Mouse (Mus musculus): ENCODE data around the gene Stk33. TPM values are rescaled to one million over a fixed set of nuclear protein-coding genes. Genes with fewer than 3 reads are reported as not detected.

The Stk33 gene
- polyA plus RNA-seq, 1 experiment from 2014 or later = 0.49 TPM

DNA sequence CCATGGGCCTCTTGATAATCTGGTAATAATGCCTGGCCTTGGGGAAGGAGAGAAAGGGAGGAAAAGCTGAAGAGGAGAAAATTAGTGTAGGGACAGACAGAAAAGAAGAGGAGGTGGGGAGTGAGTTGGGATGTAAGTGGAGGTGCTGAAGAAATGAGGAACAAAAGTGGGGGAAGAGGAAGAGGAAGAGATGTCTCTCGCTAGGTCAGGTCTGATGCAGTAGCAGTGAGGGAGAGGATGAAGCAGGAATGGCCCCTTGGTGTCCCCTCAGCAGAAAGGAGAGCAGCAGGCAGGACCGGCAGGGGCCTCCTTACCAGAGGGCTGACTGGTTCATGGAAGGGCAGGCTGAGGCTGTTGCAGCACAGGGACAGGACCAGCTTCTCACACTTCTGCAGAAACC, 16.9 kb upstream of the Stk33 start:
- Histone ChIP-seq H3K36me3 (ENCODE audit: control insufficient read depth, insufficient read depth, low read length) (no peaks in the 10 kb centered on the region), H3K4me3 (ENCODE audit: low read length) (no peak overlapping the region), H3K9ac (ENCODE audit: low read depth, low read length) (no peak overlapping the region), H3K27ac (ENCODE audit: low read depth, low read length) (no peak overlapping the region), H3K4me2 (replicated peaks; ENCODE audit: low read depth, low read length) (no peak overlapping the region), H3K4me1 (ENCODE audit: control insufficient read depth, insufficient read depth, low read length) (no peaks in the 10 kb centered on the region), H3K27me3 (ENCODE audit: control insufficient read depth, insufficient read depth, low read length) (no peaks in the 10 kb centered on the region), H3K9me3 (ENCODE audit: control insufficient read depth, low read length) (no peaks in the 10 kb centered on the region)
- no peak for ATAC-seq (ENCODE audit: low FRiP score, low TSS enrichment)
- WGBS = 84% methylated on average over 2 of the region's 2 CpGs

- no peaks in the 10 kb centered on the region for H3K9me3 ChIP-seq (ENCODE audit: control insufficient read depth, low read length)
- H3K27me3 ChIP-seq (ENCODE audit: control insufficient read depth, insufficient read depth, low read length) = no peaks in the 10 kb centered on the region
- H3K9ac ChIP-seq (ENCODE audit: low read depth, low read length) = no peak overlapping the region
- 87% methylated on average over 9 of the region's 9 CpGs for WGBS
- H3K4me3 ChIP-seq (ENCODE audit: low read length) = no peak overlapping the region
- H3K4me1 ChIP-seq (ENCODE audit: control insufficient read depth, insufficient read depth, low read length) = no peaks in the 10 kb centered on the region
- no peak overlapping the region for H3K27ac ChIP-seq (ENCODE audit: low read depth, low read length)
- H3K36me3 ChIP-seq (ENCODE audit: control insufficient read depth, insufficient read depth, low read length) = no peaks in the 10 kb centered on the region
- no peak overlapping the region for H3K4me2 ChIP-seq (replicated peaks; ENCODE audit: low read depth, low read length)
- no peak for ATAC-seq (ENCODE audit: low FRiP score, low TSS enrichment)
These were observed 16.0 kb upstream of the Stk33 start for GRCm38 (mm10) chr7:109454856-109455255.

DNA sequence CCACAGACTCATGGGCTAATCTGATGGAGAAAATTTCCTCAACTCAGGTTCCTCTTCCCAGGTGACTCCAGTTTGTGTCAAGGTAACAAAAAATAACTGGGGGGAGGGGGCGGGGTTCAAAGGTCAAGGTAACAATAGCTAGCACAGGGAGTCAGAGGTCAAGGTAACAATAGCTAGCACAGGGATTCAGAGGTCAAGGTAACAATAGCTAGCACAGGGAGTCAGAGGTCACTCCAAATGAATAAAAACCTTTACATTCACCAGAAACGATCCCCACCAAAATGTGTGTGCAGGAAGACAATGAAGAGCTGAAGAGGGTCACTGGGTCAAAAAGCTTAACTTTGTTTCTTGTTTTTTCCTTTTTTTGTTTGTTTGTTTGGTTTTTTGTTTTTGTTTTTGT, 9.2 kb upstream of the Stk33 start:
- Histone ChIP-seq H3K27ac (ENCODE audit: low read depth, low read length) (no peak overlapping the region), H3K4me1 (ENCODE audit: control insufficient read depth, insufficient read depth, low read length) (no peaks in the 10 kb centered on the region), H3K9ac (ENCODE audit: low read depth, low read length) (no peak overlapping the region), H3K4me3 (ENCODE audit: low read length) (no peak overlapping the region), H3K4me2 (replicated peaks; ENCODE audit: low read depth, low read length) (no peak overlapping the region), H3K36me3 (ENCODE audit: control insufficient read depth, insufficient read depth, low read length) (no peaks in the 10 kb centered on the region), H3K27me3 (ENCODE audit: control insufficient read depth, insufficient read depth, low read length) (no peaks in the 10 kb centered on the region), H3K9me3 (ENCODE audit: control insufficient read depth, low read length) (no peaks in the 10 kb centered on the region)
- no peak for ATAC-seq (ENCODE audit: low FRiP score, low TSS enrichment)
- 82% methylated on average over 2 of the region's 2 CpGs for WGBS

- H3K27me3 ChIP-seq (ENCODE audit: control insufficient read depth, insufficient read depth, low read length) = no peaks in the 10 kb centered on the region
- 10% methylated on average over 6 of the region's 6 CpGs for WGBS
- no peaks in the 10 kb centered on the region for H3K9me3 ChIP-seq (ENCODE audit: control insufficient read depth, low read length)
- H3K9ac ChIP-seq (ENCODE audit: low read depth, low read length) = no peak overlapping the region
- H3K4me2 ChIP-seq (replicated peaks; ENCODE audit: low read depth, low read length) = no peak overlapping the region
- no peaks in the 10 kb centered on the region for H3K36me3 ChIP-seq (ENCODE audit: control insufficient read depth, insufficient read depth, low read length)
- ATAC-seq (ENCODE audit: low FRiP score, low TSS enrichment) = no peak; the same call in 1 of the 2 replicates
- H3K4me3 ChIP-seq (ENCODE audit: low read length) = no peak overlapping the region
- H3K27ac ChIP-seq (ENCODE audit: low read depth, low read length) = no peak overlapping the region
- no peaks in the 10 kb centered on the region for H3K4me1 ChIP-seq (ENCODE audit: control insufficient read depth, insufficient read depth, low read length)
These were observed 6.1 kb upstream of the Stk33 start for GRCm38 (mm10) chr7:109445012-109445411.

DNA sequence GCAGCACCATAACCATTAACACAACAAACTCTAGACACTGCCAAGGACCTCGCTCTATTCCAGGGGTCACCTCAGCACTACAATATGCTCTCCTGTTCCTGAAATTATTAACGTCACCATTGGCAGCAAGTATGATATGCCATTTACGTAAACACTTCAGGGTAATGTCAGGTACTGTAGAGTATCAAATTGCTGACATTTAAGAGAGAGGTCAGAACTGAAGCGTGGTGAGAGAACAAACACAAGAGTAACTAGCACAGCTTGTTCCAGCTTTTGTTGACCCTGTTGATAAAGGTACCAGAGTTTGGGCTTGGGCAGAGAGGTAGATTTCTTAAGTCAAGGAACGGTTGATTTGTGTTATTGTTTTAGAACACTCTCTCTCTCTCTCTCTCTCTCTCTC, 3.9 kb upstream of the Stk33 start:
- no peaks in the 10 kb centered on the region for H3K9me3 ChIP-seq (ENCODE audit: control insufficient read depth, low read length)
- 70% methylated on average over 5 of the region's 5 CpGs for WGBS
- H3K4me3 ChIP-seq (ENCODE audit: low read length) = no peak overlapping the region
- H3K4me1 ChIP-seq (ENCODE audit: control insufficient read depth, insufficient read depth, low read length) = 0 out of 2 replicates have a peak, but pooled peaks cover 6% of the 10 kb centered on the region
- H3K27ac ChIP-seq (ENCODE audit: low read depth, low read length) = no peak overlapping the region
- no peak for ATAC-seq (ENCODE audit: low FRiP score, low TSS enrichment)
- no peaks in the 10 kb centered on the region for H3K36me3 ChIP-seq (ENCODE audit: control insufficient read depth, insufficient read depth, low read length)
- H3K27me3 ChIP-seq (ENCODE audit: control insufficient read depth, insufficient read depth, low read length) = peaks cover 4% of the 10 kb centered on the region
- H3K4me2 ChIP-seq (replicated peaks; ENCODE audit: low read depth, low read length) = no peak overlapping the region
- H3K9ac ChIP-seq (ENCODE audit: low read depth, low read length) = no peak overlapping the region

- Histone ChIP-seq H3K4me1 (ENCODE audit: control insufficient read depth, insufficient read depth, low read length) (0 out of 2 replicates have a peak, but pooled peaks cover 6% of the 10 kb centered on the region), H3K27ac (ENCODE audit: low read depth, low read length) (no peak overlapping the region), H3K36me3 (ENCODE audit: control insufficient read depth, insufficient read depth, low read length) (no peaks in the 10 kb centered on the region), H3K9me3 (ENCODE audit: control insufficient read depth, low read length) (no peaks in the 10 kb centered on the region), H3K9ac (ENCODE audit: low read depth, low read length) (no peak overlapping the region), H3K27me3 (ENCODE audit: control insufficient read depth, insufficient read depth, low read length) (peaks cover 4% of the 10 kb centered on the region), H3K4me3 (ENCODE audit: low read length) (no peak overlapping the region), H3K4me2 (replicated peaks; ENCODE audit: low read depth, low read length) (no peak overlapping the region)
- no peak for ATAC-seq (ENCODE audit: low FRiP score, low TSS enrichment)
- WGBS = 90% methylated on average over 9 of the region's 9 CpGs
These were observed 1.9 kb upstream of the Stk33 start for GRCm38 (mm10) chr7:109440697-109441269.

GRCm38 (mm10) chr7:109424422-109425159, 14.3 kb downstream of the Stk33 start:
- Histone ChIP-seq H3K36me3 (ENCODE audit: control insufficient read depth, insufficient read depth, low read length) (no peaks in the 10 kb centered on the region), H3K9ac (ENCODE audit: low read depth, low read length) (no peak overlapping the region), H3K4me2 (replicated peaks; ENCODE audit: low read depth, low read length) (no peak overlapping the region), H3K27ac (ENCODE audit: low read depth, low read length) (no peak overlapping the region), H3K27me3 (ENCODE audit: control insufficient read depth, insufficient read depth, low read length) (no peaks in the 10 kb centered on the region), H3K4me1 (ENCODE audit: control insufficient read depth, insufficient read depth, low read length) (no peaks in the 10 kb centered on the region), H3K9me3 (ENCODE audit: control insufficient read depth, low read length) (no peaks in the 10 kb centered on the region), H3K4me3 (ENCODE audit: low read length) (no peak overlapping the region)
- ATAC-seq (ENCODE audit: low FRiP score, low TSS enrichment) = no peak
- WGBS = 63% methylated on average over 3 of the region's 3 CpGs

DNA sequence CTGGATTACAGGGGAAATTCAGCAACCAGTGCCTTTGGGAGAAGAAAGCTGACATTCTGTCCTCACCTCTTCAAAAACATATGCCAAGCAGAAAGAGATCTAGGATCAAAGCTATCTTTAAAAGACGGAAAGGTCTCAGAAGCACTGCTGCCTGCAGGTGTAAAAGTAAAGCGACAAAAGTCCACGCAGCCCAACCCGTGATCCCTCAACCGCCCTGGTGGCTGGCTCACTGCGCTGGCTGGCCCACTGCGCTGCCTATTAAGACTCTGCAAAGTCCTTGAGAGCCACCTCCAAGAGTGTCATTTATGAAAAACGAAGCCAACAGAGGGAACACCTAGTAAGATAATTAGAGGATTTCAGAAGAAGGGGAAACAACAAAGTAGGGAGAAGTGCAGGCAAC, 16.1 kb downstream of the Stk33 start:
- ATAC-seq (ENCODE audit: low FRiP score, low TSS enrichment) = no peak
- H3K36me3 ChIP-seq (ENCODE audit: control insufficient read depth, insufficient read depth, low read length) = no peaks in the 10 kb centered on the region
- 82% methylated on average over 8 of the region's 8 CpGs for WGBS

GRCm38 (mm10) chr7:109405491-109405890, 33.4 kb downstream of the Stk33 start:
- Histone ChIP-seq H3K4me3 (ENCODE audit: low read length) (no peak overlapping the region), H3K27ac (ENCODE audit: low read depth, low read length) (no peak overlapping the region), H3K9ac (ENCODE audit: low read depth, low read length) (no peak overlapping the region), H3K36me3 (ENCODE audit: control insufficient read depth, insufficient read depth, low read length) (no peaks in the 10 kb centered on the region), H3K27me3 (ENCODE audit: control insufficient read depth, insufficient read depth, low read length) (no peaks in the 10 kb centered on the region), H3K4me2 (replicated peaks; ENCODE audit: low read depth, low read length) (no peak overlapping the region), H3K4me1 (ENCODE audit: control insufficient read depth, insufficient read depth, low read length) (no peaks in the 10 kb centered on the region), H3K9me3 (ENCODE audit: control insufficient read depth, low read length) (no peaks in the 10 kb centered on the region)
- ATAC-seq (ENCODE audit: low FRiP score, low TSS enrichment) = no peak
- 67% methylated on average over 7 of the region's 7 CpGs for WGBS

More for the DNA sequence above, 16.1 kb downstream of the Stk33 start:
- no peak overlapping the region for H3K9ac ChIP-seq (ENCODE audit: low read depth, low read length)
- no peaks in the 10 kb centered on the region for H3K27me3 ChIP-seq (ENCODE audit: control insufficient read depth, insufficient read depth, low read length)
- no peak overlapping the region for H3K27ac ChIP-seq (ENCODE audit: low read depth, low read length)
- no peak overlapping the region for H3K4me2 ChIP-seq (replicated peaks; ENCODE audit: low read depth, low read length)
- no peaks in the 10 kb centered on the region for H3K9me3 ChIP-seq (ENCODE audit: control insufficient read depth, low read length)
- no peaks in the 10 kb centered on the region for H3K4me1 ChIP-seq (ENCODE audit: control insufficient read depth, insufficient read depth, low read length)
- H3K4me3 ChIP-seq (ENCODE audit: low read length) = no peak overlapping the region

All from kidney, embryonic 14.5 days (tissue).